Mouse (Mus musculus) urinary bladder, postnatal 36 days (tissue): Measurements from ENCODE around the gene Card9.

Source experiments
- DNase-seq, 2 experiments: peaks; one replicate each; pipeline ENCODE4 v3.0.0; 2022; ENCODE audit warnings: low spot score in 2 of 2, mixed read lengths in 1 of 2

Gene Card9

GRCm38 (mm10) chr2:26325386-26326181 is 35.1 kb downstream of the Card9 start:
- DNase-seq, result peak in 1 of 2 experiments; percentile 65

- no peak for DNase-seq
Observed at GRCm38 (mm10) chr2:26324917-26325316, 35.8 kb downstream of the Card9 start.

DNA sequence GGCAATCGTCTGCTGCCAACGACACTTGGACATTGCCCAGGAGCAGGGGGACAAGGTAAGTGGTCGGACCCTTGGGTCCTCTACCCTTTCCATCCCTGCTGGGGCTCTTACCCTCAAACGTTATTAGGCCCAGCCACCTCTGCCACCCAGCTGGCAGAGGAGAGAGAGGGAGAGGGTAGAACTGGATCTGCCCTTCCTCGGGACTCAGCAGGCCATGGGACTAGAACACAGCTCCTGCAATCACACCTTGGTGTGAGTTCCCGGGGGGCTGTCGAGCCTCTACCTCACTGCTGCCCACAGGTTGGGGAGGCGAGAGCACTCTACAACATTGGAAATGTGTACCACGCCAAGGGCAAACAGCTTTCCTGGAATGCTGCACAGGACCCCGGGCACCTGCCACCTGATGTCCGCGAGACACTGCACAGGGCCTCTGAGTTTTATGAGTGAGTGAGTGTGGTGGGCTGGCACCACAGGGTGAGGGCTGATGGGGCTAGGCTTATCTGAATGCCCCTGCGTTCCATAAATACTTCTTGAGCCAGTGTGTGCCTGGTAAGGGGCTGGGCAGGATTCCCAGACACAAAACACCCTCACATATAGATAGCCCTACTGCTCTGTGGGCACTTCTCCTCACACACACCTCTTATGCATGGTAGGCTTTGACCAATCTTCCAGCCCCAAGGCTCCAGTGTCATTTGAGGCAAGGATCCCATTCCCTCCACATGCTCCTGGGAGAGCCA is 37.0 kb downstream of the Card9 start:
- DNase-seq, result no peak

- no peak for DNase-seq
Observed at GRCm38 (mm10) chr2:26320245-26321185, 40.2 kb downstream of the Card9 start.

- no peak for DNase-seq
Observed at GRCm38 (mm10) chr2:26319519-26320244, 41.0 kb downstream of the Card9 start.

GRCm38 (mm10) chr2:26319109-26319508 is 41.6 kb downstream of the Card9 start:
- DNase-seq, result no peak

DNA sequence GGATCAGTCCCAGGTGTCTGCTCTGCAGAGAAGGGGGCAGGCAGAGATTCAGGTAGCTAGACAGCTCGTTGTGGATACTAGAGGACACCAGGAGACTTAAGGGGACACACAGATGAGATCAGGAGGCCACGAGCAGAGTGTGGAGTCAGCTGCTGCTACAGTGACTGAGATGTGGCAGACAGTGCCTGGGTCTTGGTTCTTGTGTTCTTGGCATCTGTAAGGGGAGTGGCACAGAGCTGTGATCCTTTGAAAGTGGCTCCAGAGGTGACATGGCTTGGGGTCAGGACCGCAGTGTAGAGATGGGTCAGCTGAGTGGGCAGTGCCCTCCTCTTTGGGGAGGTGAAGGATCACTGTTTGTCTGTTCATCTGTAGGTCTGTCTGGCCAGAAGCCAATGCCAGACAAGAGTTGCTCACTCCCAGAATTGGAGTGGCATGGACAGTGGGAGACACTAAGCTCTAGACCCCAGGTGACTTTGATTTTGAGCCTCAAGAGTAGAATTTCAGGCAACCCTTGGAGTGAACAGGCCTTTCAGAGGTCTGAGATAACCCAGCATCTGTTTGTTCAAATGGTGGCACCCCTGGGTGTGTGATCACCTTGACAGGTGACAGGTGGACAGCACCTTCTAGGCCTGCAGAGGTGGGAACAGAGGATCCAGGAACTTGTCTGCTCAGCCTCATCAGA is 42.6 kb downstream of the Card9 start:
- DNase-seq, result no peak

GRCm38 (mm10) chr2:26317371-26317770 is 43.3 kb downstream of the Card9 start:
- no peak for DNase-seq

GRCm38 (mm10) chr2:26316576-26317246 is 44.0 kb downstream of the Card9 start:
- DNase-seq, result no peak

- peak; percentile 47 to 54 for DNase-seq
Observed at GRCm38 (mm10) chr2:26315925-26316311, 44.8 kb downstream of the Card9 start.

GRCm38 (mm10) chr2:26315072-26315924 is 45.4 kb downstream of the Card9 start, which contains the start of gene Gpsm1:
TSS of gene Gpsm1 (plus strand) at chr2:26315515.
- peak; percentile 59 to 75 for DNase-seq

- DNase-seq, result peak; percentile 51 to 64
Observed at GRCm38 (mm10) chr2:26314281-26315071, 46.2 kb downstream of the Card9 start.

GRCm38 (mm10) chr2:26313394-26313793 is 47.3 kb downstream of the Card9 start:
- no peak for DNase-seq

GRCm38 (mm10) chr2:26312812-26313211 is 47.9 kb downstream of the Card9 start:
- no peak for DNase-seq

DNA sequence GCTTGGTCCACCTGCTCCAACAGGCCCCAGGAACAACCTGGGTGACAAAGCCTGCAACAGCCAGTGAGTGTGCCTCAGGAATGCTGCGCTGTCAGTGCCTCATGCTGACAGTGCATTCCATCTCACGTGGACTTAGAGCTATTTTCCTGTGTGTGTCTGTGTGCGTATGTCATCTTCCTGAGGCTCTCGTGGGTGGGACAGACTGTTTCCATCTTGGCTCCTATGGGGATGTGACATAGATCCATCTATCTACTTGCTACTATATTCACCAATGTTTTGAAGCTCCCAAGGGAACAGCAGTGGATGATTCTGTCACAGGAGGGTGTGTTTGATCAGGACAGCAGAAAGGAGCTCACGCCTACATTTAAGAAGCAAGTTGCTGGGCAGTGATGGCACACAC is 48.8 kb downstream of the Card9 start:
- no peak for DNase-seq

- DNase-seq, result no peak
Observed at GRCm38 (mm10) chr2:26309739-26310138, 51.0 kb downstream of the Card9 start.

DNA sequence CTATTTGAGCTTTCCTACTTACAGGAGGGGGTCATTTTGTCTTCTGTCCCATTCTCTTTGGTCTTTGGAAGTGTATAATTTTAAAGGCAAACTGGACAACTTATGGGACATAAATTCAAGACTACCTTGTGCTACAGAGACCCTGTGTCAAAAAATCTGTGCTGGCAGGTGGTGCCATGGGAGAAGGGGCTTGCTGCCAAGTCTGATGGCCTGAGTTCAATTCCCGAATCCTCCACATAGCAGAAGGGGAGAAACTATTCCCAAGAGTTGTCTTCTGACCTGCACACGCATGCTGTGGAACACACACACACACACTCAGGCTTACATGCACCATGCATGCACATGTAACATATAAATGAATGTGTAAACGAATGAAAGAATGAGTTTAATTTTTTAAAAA is 54.0 kb downstream of the Card9 start:
- no peak for DNase-seq

DNA sequence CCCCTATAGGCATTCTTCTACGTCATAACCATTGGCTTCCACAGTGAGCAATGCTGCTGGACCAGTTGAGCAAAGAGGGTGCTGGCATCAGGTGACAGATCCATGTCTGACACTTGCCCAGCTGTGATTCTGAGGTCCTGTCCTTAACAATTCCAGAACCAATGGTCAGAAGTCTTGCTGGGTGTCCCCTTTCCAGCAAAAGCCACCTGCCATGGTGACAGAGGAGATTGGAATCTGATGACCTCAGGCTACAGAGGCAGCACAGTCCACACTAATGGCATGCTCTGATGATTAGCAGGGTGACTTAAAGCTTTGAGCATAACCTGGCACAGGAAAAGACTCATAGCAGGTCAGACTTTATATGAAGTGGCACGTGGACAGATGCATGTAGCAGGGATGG is 55.2 kb downstream of the Card9 start:
- DNase-seq, result no peak
